Mouse (Mus musculus) lung, postnatal 0 days (tissue): ENCODE results near the gene Atp5j. TPM values are rescaled to one million over a fixed set of nuclear protein-coding genes. Genes with fewer than 3 reads are reported as not detected.
A peak's percentile ranks its signal among the peaks of the same experiment; 100 is the strongest.

Experiments used
- ATAC-seq: fragments of 200-750 bp; cut with Nextera tagmentation; 2 replicates; pipeline ENCODE4 v1.8.0; 2017; ENCODE audit warnings: moderate library complexity
- DNase-seq: peaks from one replicate; pipeline ENCODE4 v3.0.0-alpha.2; 2016; ENCODE audit warnings: low spot score
- H3K27ac ChIP-seq: fragments of 300-500 bp; sonication (generic); 2 replicates; pipeline ENCODE4 v1.5.1; 2014; ENCODE audit warnings: antibody characterized with exemption, mild to moderate bottlenecking, low read length, mixed read lengths
- H3K27me3 ChIP-seq: fragments of 300-500 bp; sonication (generic); replicated peaks from 2 replicates; pipeline ENCODE4 v1.6.1; 2014; ENCODE audit warnings: low read length, mixed read lengths; ENCODE audit not compliant: insufficient read depth
- H3K36me3 ChIP-seq: fragments of 300-500 bp; sonication (generic); 2 replicates; pipeline ENCODE4 v1.6.1; 2014; ENCODE audit warnings: low read length, mixed read lengths; ENCODE audit not compliant: insufficient read depth
- H3K4me1 ChIP-seq: fragments of 300-500 bp; sonication (generic); 2 replicates; pipeline ENCODE4 v1.6.1; 2014; ENCODE audit warnings: antibody characterized with exemption, low read depth, low read length, mixed read lengths; ENCODE audit not compliant: insufficient read depth
- H3K4me2 ChIP-seq: fragments of 300-500 bp; sonication (generic); replicated peaks from 2 replicates; pipeline ENCODE4 v1.6.1; 2014; ENCODE audit warnings: low read depth, mild to moderate bottlenecking, low read length, moderate library complexity, mixed read lengths
- H3K4me3 ChIP-seq: fragments of 300-500 bp; sonication (generic); 2 replicates; pipeline ENCODE4 v1.5.1; 2014; ENCODE audit warnings: low read depth, low read length
- H3K9ac ChIP-seq: fragments of 300-500 bp; sonication (generic); replicated peaks from 2 replicates; pipeline ENCODE4 v1.6.1; 2014; ENCODE audit warnings: low read depth, mild to moderate bottlenecking
- H3K9me3 ChIP-seq: fragments of 300-500 bp; sonication (generic); 2 replicates; pipeline ENCODE4 v1.6.1; 2016; ENCODE audit warnings: low read length, mixed read lengths
- CTCF ChIP-seq: IDR thresholded peaks from 2 replicates; pipeline ENCODE4 v1.5.1; 2016; ENCODE audit warnings: antibody characterized with exemption, mild to moderate bottlenecking
- EP300 ChIP-seq: IDR thresholded peaks from 2 replicates; pipeline ENCODE4 v1.6.1; 2016; ENCODE audit warnings: antibody characterized with exemption, mild to moderate bottlenecking, control low read depth
- WGBS: fragments of 180-500 bp; shearing (Covaris S2); extraction: QIAGEN DNeasy Blood & Tissue Kit; methylation state at CpG from one replicate; pipeline ENCODE4 v1.1.7; 2014; 5-methylcytosine and 5-hydroxymethylcytosine counted together
- polyA plus RNA-seq: library from polyadenylated mRNA; unstranded; fragments of >200 nt; fragmentation: Nextera tagmentation; extraction: Ambion mirVana; gene quantifications from 2 replicates; pipeline ENCODE4 v1.2.1, GENCODE M21; 2015

Gene Atp5j
- polyA plus RNA-seq, 1 experiment from 2014 or later: 711 TPM

DNA sequence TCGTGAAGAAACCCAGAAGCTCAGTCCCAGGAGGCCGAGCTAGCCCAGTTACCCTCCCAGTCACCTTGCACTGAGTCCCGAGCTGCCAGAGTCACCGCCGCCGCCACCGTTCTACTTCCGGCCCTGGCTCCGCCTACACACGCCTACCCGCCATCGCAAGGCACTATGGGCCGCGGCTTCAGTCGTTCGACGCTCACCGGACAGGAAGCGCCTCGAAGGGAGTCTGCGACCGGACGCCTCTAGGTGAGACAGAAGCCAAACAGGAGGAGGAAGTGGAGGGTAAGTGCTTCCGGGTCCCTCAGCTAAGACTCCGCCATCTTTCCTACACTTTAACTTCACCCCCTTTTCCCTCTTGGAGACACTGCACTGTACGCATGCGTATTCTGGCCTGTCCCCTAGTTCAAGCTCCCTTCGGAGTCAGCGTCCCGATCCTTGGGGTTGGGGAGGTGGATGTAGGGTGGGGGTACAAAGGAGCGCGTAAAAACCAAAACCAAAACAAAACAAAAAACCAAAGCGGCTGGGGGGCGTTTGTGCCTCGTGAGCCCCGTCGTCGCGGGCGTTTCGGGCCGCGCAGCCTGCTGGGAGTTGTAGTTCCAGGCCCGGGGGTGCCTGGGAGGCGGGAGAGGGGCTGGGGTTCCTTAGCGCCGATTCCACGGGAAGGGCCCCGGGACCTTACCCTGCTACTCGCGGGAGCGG is 532 bp downstream of the Atp5j start, which contains the start of gene Gabpa:
Gabpa (plus strand) TSS at position 181 of the 696 bp plus-strand sequence.
- H3K36me3 ChIP-seq: peaks cover 8% of the 10 kb centered on the region; the same call in 1 of the 2 replicates
- H3K9ac ChIP-seq: peak within 1 kb of the TSS; percentile 97
- TF ChIP-seq CTCF (no peak), EP300 (no peak)
- peak within 1 kb of the TSS; percentile 92 for H3K4me3 ChIP-seq
- peaks cover 4% of the 10 kb centered on the region; the same call in 1 of the 2 replicates for H3K4me1 ChIP-seq
- peak; percentile 100 for DNase-seq
- H3K27me3 ChIP-seq: no peaks in the 10 kb centered on the region
- H3K9me3 ChIP-seq: no peaks in the 10 kb centered on the region
- peak within 1 kb of the TSS; percentile 78 for H3K4me2 ChIP-seq
- WGBS: under 1% methylated on average over 51 of the region's 52 CpGs
- H3K27ac ChIP-seq: peak within 1 kb of the TSS; percentile 98
- peak; percentile 96 for ATAC-seq

DNA sequence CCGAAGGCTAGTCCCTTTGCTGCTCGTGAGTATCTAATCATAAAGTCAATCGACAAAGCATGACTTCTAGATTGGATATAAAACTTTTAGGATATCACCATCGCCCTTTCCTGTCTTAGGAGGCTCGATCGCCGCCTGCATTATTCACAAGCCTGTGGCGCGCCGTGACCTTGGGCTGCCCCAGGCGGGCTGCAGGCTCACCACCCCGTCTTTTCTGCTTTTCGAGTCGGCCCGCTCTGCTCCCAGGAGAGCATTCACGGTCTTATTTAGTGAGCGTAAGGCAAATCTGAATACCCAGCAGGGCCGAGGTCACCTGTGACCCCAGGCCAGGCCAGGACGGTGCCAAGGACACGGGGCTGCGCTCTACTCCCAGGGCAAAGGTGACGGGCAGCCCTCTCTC is 1.1 kb downstream of the Atp5j start:
- H3K4me1 ChIP-seq: peaks cover 4% of the 10 kb centered on the region; the same call in 1 of the 2 replicates
- no peaks in the 10 kb centered on the region for H3K9me3 ChIP-seq
- H3K27me3 ChIP-seq: no peaks in the 10 kb centered on the region
- under 1% methylated on average over 22 of the region's 22 CpGs for WGBS
- no peak; the same call in 1 of the 2 replicates for ATAC-seq
- peak; percentile 19 for DNase-seq
- H3K36me3 ChIP-seq: peaks cover 12% of the 10 kb centered on the region; the same call in 1 of the 2 replicates
- H3K27ac ChIP-seq: peak overlapping the region; percentile 98
- no peak for TF ChIP-seq CTCF
- H3K9ac ChIP-seq: peak overlapping the region; percentile 97
- peak overlapping the region; percentile 78 for H3K4me2 ChIP-seq
- H3K4me3 ChIP-seq: peak overlapping the region; percentile 92

DNA sequence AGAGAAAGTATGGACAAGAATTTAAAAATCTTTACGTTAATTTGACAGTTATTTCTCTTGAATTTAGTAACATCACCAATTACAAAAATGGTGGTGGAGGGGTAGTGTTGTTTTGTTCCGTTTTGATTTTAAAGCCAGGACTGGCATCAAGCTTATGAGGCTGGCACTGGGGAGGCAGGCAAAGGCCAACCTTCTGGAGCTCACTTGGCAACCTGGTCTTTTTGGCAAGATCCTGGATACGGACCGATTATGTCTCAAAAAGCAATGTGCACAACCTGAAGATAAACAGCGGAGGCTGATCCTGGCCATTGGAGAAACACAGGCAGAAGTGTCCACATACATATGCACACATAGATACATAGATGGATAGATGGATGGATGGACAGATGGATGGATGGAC is 2.7 kb downstream of the Atp5j start:
- H3K27ac ChIP-seq: no peak overlapping the region
- H3K4me3 ChIP-seq: no peak overlapping the region
- WGBS: 92% methylated on average over 5 of the region's 5 CpGs
- H3K4me2 ChIP-seq: no peak overlapping the region
- no peaks in the 10 kb centered on the region for H3K9me3 ChIP-seq
- ATAC-seq (no peak), DNase-seq (no peak)
- TF ChIP-seq EP300: no peak
- TF ChIP-seq CTCF: no peak
- no peaks in the 10 kb centered on the region for H3K27me3 ChIP-seq
- H3K36me3 ChIP-seq: peaks cover 27% of the 10 kb centered on the region; the same call in 1 of the 2 replicates
- H3K9ac ChIP-seq: no peak overlapping the region
- peaks cover 4% of the 10 kb centered on the region; the same call in 1 of the 2 replicates for H3K4me1 ChIP-seq

DNA sequence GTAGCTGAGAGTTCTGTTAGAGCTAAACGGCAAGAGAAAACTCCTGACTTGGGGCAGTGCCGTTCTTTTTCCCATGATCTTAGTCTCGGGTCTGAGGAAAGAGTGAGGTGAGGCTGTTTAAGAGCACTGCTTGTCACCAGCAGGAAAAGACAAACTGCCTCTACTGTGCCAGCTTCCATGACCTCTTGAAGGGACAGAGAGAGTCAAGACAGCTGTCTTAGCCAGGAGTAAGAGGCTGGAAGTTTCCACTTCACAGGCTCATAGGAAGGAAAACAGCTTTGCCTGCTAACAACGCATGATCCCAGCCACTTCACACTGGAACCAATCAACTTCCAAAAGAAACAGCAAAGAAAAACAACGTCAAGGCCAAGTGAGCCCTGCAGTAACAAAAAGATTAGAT is 3.7 kb downstream of the Atp5j start:
- Histone ChIP-seq H3K4me1 (peaks cover 4% of the 10 kb centered on the region; the same call in 1 of the 2 replicates), H3K4me2 (no peak overlapping the region), H3K36me3 (peaks cover 37% of the 10 kb centered on the region; the same call in 1 of the 2 replicates), H3K4me3 (no peak overlapping the region), H3K27ac (no peak overlapping the region), H3K27me3 (no peaks in the 10 kb centered on the region), H3K9ac (no peak overlapping the region), H3K9me3 (no peaks in the 10 kb centered on the region)
- WGBS: 79% methylated on average over 5 of the region's 5 CpGs
- ATAC-seq: no peak
- TF ChIP-seq EP300 (no peak), CTCF (no peak)
- peak; percentile 23 for DNase-seq

DNA sequence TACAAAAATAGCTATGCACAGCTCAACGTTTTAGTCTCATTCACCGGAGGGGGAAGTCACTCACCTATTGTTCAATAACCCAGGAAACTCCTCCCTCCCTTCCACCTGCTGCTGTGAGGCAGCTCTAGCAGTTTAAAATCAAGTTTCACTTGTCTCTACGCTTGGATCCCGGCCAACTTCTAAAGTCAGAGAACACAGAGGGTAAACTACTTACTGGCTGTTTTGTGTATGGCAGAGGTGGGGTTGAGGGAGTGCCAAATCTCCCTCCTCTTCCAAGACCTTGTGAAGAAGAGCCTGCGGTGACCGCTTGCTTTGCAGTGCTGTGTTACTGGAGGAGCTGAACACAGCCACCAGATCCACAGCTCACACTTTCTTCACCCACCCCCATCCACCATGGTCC is 10.4 kb downstream of the Atp5j start:
- Histone ChIP-seq H3K27me3 (no peaks in the 10 kb centered on the region), H3K4me3 (no peak overlapping the region), H3K36me3 (peaks cover 52% of the 10 kb centered on the region; the same call in 1 of the 2 replicates), H3K4me1 (no peaks in the 10 kb centered on the region), H3K27ac (peak overlapping the region; percentile 38; the same call in 1 of the 2 replicates), H3K9me3 (no peaks in the 10 kb centered on the region), H3K9ac (no peak overlapping the region), H3K4me2 (peak overlapping the region; percentile 8; the same call in 1 of the 2 replicates)
- ATAC-seq (peak; percentile 71), DNase-seq (peak; percentile 77)
- TF ChIP-seq CTCF (no peak), EP300 (no peak; the same call in 1 of the 2 replicates)
- WGBS: 40% methylated on average over 6 of the region's 6 CpGs

DNA sequence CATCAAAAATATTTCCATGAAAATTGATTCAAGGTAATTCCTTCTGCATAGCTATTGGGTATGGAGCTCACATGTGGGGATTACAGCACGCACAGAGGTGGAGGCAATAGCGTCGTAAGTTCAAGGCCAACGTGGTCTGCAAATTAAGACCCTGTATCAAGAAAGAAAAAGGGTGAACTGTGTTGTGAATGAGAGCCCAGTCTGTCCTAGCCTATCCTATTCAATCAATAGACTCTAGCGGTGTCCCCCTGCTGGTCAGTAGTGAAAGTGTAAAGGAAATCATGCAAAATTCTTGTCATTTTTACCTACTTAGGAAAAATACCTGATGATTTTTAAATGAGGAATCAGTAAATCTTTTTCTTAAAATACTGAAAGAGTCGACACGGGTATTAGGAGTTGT is 18.0 kb downstream of the Atp5j start:
- H3K4me1 ChIP-seq: no peaks in the 10 kb centered on the region
- TF ChIP-seq CTCF (peak; percentile 79), EP300 (no peak)
- ATAC-seq (no peak), DNase-seq (peak; percentile 60)
- H3K9me3 ChIP-seq: no peaks in the 10 kb centered on the region
- no peak overlapping the region for H3K27ac ChIP-seq
- no peak overlapping the region for H3K9ac ChIP-seq
- 0 out of 2 replicates have a peak, but pooled peaks cover 6% of the 10 kb centered on the region for H3K36me3 ChIP-seq
- WGBS: 33% methylated on average over 7 of the region's 7 CpGs
- H3K4me2 ChIP-seq: no peak overlapping the region
- no peak overlapping the region for H3K4me3 ChIP-seq
- no peaks in the 10 kb centered on the region for H3K27me3 ChIP-seq
